Mouse (Mus musculus): ENCODE measurements around the gene Slpi. TPM values are rescaled to one million over a fixed set of nuclear protein-coding genes. Genes with fewer than 3 reads are reported as not detected.

Slpi gene
- polyA plus RNA-seq, 1 experiment from 2014 or later: not detected

GRCm38 (mm10) chr2:164414167-164414566, 25.3 kb upstream of the Slpi start:
- H3K4me3 ChIP-seq (ENCODE audit: low read length): peak overlapping the region; percentile 17; the same call in 1 of the 2 replicates
- peak overlapping the region; percentile 37 for H3K4me2 ChIP-seq (replicated peaks; ENCODE audit: low read depth, low read length)
- H3K27ac ChIP-seq (ENCODE audit: low read depth, low read length): no peak overlapping the region
- peaks cover 24% of the 10 kb centered on the region for H3K27me3 ChIP-seq (ENCODE audit: control insufficient read depth, insufficient read depth, low read length)
- H3K9me3 ChIP-seq (ENCODE audit: control insufficient read depth, low read length): no peaks in the 10 kb centered on the region
- H3K9ac ChIP-seq (ENCODE audit: low read depth, low read length): peak overlapping the region; percentile 40
- H3K36me3 ChIP-seq (ENCODE audit: control insufficient read depth, insufficient read depth, low read length): no peaks in the 10 kb centered on the region
- 20% methylated on average over 28 of the region's 28 CpGs for WGBS
- ATAC-seq (ENCODE audit: low FRiP score, low TSS enrichment): 0 out of 2 replicates have a peak, but pooled peaks have one; percentile 36
- H3K4me1 ChIP-seq (ENCODE audit: control insufficient read depth, insufficient read depth, low read length): peaks cover 9% of the 10 kb centered on the region

- H3K27me3 ChIP-seq (ENCODE audit: control insufficient read depth, insufficient read depth, low read length): peaks cover 80% of the 10 kb centered on the region
Measured at GRCm38 (mm10) chr2:164407708-164408107, 18.8 kb upstream of the Slpi start.

GRCm38 (mm10) chr2:164405519-164405918, 16.6 kb upstream of the Slpi start:
- H3K4me3 ChIP-seq (ENCODE audit: low read length): no peak overlapping the region
- H3K4me1 ChIP-seq (ENCODE audit: control insufficient read depth, insufficient read depth, low read length): peaks cover 17% of the 10 kb centered on the region; the same call in 1 of the 2 replicates
- no peak for ATAC-seq (ENCODE audit: low FRiP score, low TSS enrichment)

More at GRCm38 (mm10) chr2:164407708-164408107, 18.8 kb upstream of the Slpi start:
- H3K36me3 ChIP-seq (ENCODE audit: control insufficient read depth, insufficient read depth, low read length): no peaks in the 10 kb centered on the region
- no peak overlapping the region for H3K4me3 ChIP-seq (ENCODE audit: low read length)
- 0 out of 2 replicates have a peak overlapping the region, but pooled peaks have one; percentile 2 for H3K4me2 ChIP-seq (replicated peaks; ENCODE audit: low read depth, low read length)
- peaks cover 14% of the 10 kb centered on the region; the same call in 1 of the 2 replicates for H3K4me1 ChIP-seq (ENCODE audit: control insufficient read depth, insufficient read depth, low read length)
- WGBS: 2% methylated on average over 22 of the region's 22 CpGs
- H3K9ac ChIP-seq (ENCODE audit: low read depth, low read length): no peak overlapping the region
- peak; percentile 34; the same call in 1 of the 2 replicates for ATAC-seq (ENCODE audit: low FRiP score, low TSS enrichment)
- H3K9me3 ChIP-seq (ENCODE audit: control insufficient read depth, low read length): no peaks in the 10 kb centered on the region
- H3K27ac ChIP-seq (ENCODE audit: low read depth, low read length): no peak overlapping the region

GRCm38 (mm10) chr2:164405060-164405459, 16.2 kb upstream of the Slpi start, which contains the start of gene Matn4:
TSS of gene Matn4 (minus strand) at chr2:164405160.
- no peak for ATAC-seq (ENCODE audit: low FRiP score, low TSS enrichment)
- 6% methylated on average over 9 of the region's 9 CpGs for WGBS

More at GRCm38 (mm10) chr2:164405519-164405918, 16.6 kb upstream of the Slpi start:
- Histone ChIP-seq H3K27ac (ENCODE audit: low read depth, low read length) (no peak overlapping the region), H3K36me3 (ENCODE audit: control insufficient read depth, insufficient read depth, low read length) (no peaks in the 10 kb centered on the region), H3K9me3 (ENCODE audit: control insufficient read depth, low read length) (no peaks in the 10 kb centered on the region), H3K27me3 (ENCODE audit: control insufficient read depth, insufficient read depth, low read length) (peaks cover 97% of the 10 kb centered on the region), H3K9ac (ENCODE audit: low read depth, low read length) (no peak overlapping the region), H3K4me2 (replicated peaks; ENCODE audit: low read depth, low read length) (no peak overlapping the region)
- 39% methylated on average over 5 of the region's 5 CpGs for WGBS

GRCm38 (mm10) chr2:164404082-164404990, 15.4 kb upstream of the Slpi start:
- ATAC-seq (ENCODE audit: low FRiP score, low TSS enrichment): 0 out of 2 replicates have a peak, but pooled peaks have one; percentile 26
- no peak overlapping the region for H3K27ac ChIP-seq (ENCODE audit: low read depth, low read length)
- H3K4me1 ChIP-seq (ENCODE audit: control insufficient read depth, insufficient read depth, low read length): peaks cover 19% of the 10 kb centered on the region; the same call in 1 of the 2 replicates

More at GRCm38 (mm10) chr2:164405060-164405459, 16.2 kb upstream of the Slpi start, which contains the start of gene Matn4:
- H3K4me3 ChIP-seq (ENCODE audit: low read length): peak within 1 kb of the TSS; percentile 40
- H3K4me1 ChIP-seq (ENCODE audit: control insufficient read depth, insufficient read depth, low read length): peaks cover 19% of the 10 kb centered on the region; the same call in 1 of the 2 replicates
- H3K27ac ChIP-seq (ENCODE audit: low read depth, low read length): no peak within 1 kb of the TSS
- peaks cover 97% of the 10 kb centered on the region for H3K27me3 ChIP-seq (ENCODE audit: control insufficient read depth, insufficient read depth, low read length)
- no peaks in the 10 kb centered on the region for H3K36me3 ChIP-seq (ENCODE audit: control insufficient read depth, insufficient read depth, low read length)
- peak within 1 kb of the TSS; percentile 47; the same call in 1 of the 2 replicates for H3K9ac ChIP-seq (ENCODE audit: low read depth, low read length)
- peak within 1 kb of the TSS; percentile 69 for H3K4me2 ChIP-seq (replicated peaks; ENCODE audit: low read depth, low read length)
- no peaks in the 10 kb centered on the region for H3K9me3 ChIP-seq (ENCODE audit: control insufficient read depth, low read length)

GRCm38 (mm10) chr2:164403396-164404081, 14.6 kb upstream of the Slpi start:
- no peaks in the 10 kb centered on the region for H3K36me3 ChIP-seq (ENCODE audit: control insufficient read depth, insufficient read depth, low read length)
- H3K4me1 ChIP-seq (ENCODE audit: control insufficient read depth, insufficient read depth, low read length): peaks cover 19% of the 10 kb centered on the region; the same call in 1 of the 2 replicates
- H3K27me3 ChIP-seq (ENCODE audit: control insufficient read depth, insufficient read depth, low read length): peaks cover 98% of the 10 kb centered on the region
- whole genome bisulfite sequencing: 13% methylated on average over 14 of the region's 14 CpGs
- H3K4me2 ChIP-seq (replicated peaks; ENCODE audit: low read depth, low read length): no peak overlapping the region
- H3K9me3 ChIP-seq (ENCODE audit: control insufficient read depth, low read length): no peaks in the 10 kb centered on the region
- H3K9ac ChIP-seq (ENCODE audit: low read depth, low read length): no peak overlapping the region
- ATAC-seq (ENCODE audit: low FRiP score, low TSS enrichment): no peak
- H3K27ac ChIP-seq (ENCODE audit: low read depth, low read length): no peak overlapping the region
- H3K4me3 ChIP-seq (ENCODE audit: low read length): no peak overlapping the region

More at GRCm38 (mm10) chr2:164404082-164404990, 15.4 kb upstream of the Slpi start:
- peak overlapping the region; percentile 47; the same call in 1 of the 2 replicates for H3K9ac ChIP-seq (ENCODE audit: low read depth, low read length)
- H3K27me3 ChIP-seq (ENCODE audit: control insufficient read depth, insufficient read depth, low read length): peaks cover 97% of the 10 kb centered on the region
- H3K9me3 ChIP-seq (ENCODE audit: control insufficient read depth, low read length): no peaks in the 10 kb centered on the region
- peak overlapping the region; percentile 69 for H3K4me2 ChIP-seq (replicated peaks; ENCODE audit: low read depth, low read length)
- WGBS: under 1% methylated on average over 49 of the region's 49 CpGs
- H3K4me3 ChIP-seq (ENCODE audit: low read length): peak overlapping the region; percentile 40
- H3K36me3 ChIP-seq (ENCODE audit: control insufficient read depth, insufficient read depth, low read length): no peaks in the 10 kb centered on the region

- Histone ChIP-seq H3K9ac (ENCODE audit: low read depth, low read length) (no peak within 1 kb of the TSS), H3K4me3 (ENCODE audit: low read length) (0 out of 2 replicates have a peak within 1 kb of the TSS, but pooled peaks have one; percentile 40), H3K9me3 (ENCODE audit: control insufficient read depth, low read length) (peaks cover 2% of the 10 kb centered on the region; the same call in 1 of the 2 replicates), H3K36me3 (ENCODE audit: control insufficient read depth, insufficient read depth, low read length) (no peaks in the 10 kb centered on the region), H3K4me2 (replicated peaks; ENCODE audit: low read depth, low read length) (no peak within 1 kb of the TSS), H3K27ac (ENCODE audit: low read depth, low read length) (no peak within 1 kb of the TSS), H3K27me3 (ENCODE audit: control insufficient read depth, insufficient read depth, low read length) (peaks cover 91% of the 10 kb centered on the region), H3K4me1 (ENCODE audit: control insufficient read depth, insufficient read depth, low read length) (peaks cover 16% of the 10 kb centered on the region; the same call in 1 of the 2 replicates)
- 4% methylated on average over 17 of the region's 17 CpGs for WGBS
- peak; percentile 63 for ATAC-seq (ENCODE audit: low FRiP score, low TSS enrichment)
Measured at GRCm38 (mm10) chr2:164402906-164403305, 14.0 kb upstream of the Slpi start, which contains the start of gene Rbpjl. TSS of gene Rbpjl (plus strand) at chr2:164403141.

GRCm38 (mm10) chr2:164396911-164397310, 8.0 kb upstream of the Slpi start:
- Histone ChIP-seq H3K27ac (ENCODE audit: low read depth, low read length) (no peak overlapping the region), H3K4me2 (replicated peaks; ENCODE audit: low read depth, low read length) (no peak overlapping the region), H3K9me3 (ENCODE audit: control insufficient read depth, low read length) (peaks cover 8% of the 10 kb centered on the region; the same call in 1 of the 2 replicates), H3K27me3 (ENCODE audit: control insufficient read depth, insufficient read depth, low read length) (peaks cover 33% of the 10 kb centered on the region), H3K36me3 (ENCODE audit: control insufficient read depth, insufficient read depth, low read length) (no peaks in the 10 kb centered on the region), H3K4me3 (ENCODE audit: low read length) (no peak overlapping the region), H3K4me1 (ENCODE audit: control insufficient read depth, insufficient read depth, low read length) (peaks cover 5% of the 10 kb centered on the region; the same call in 1 of the 2 replicates), H3K9ac (ENCODE audit: low read depth, low read length) (no peak overlapping the region)
- ATAC-seq (ENCODE audit: low FRiP score, low TSS enrichment): no peak
- 67% methylated on average over 12 of the region's 12 CpGs for WGBS

Measured in kidney, embryonic 14.5 days (tissue).